Mouse (Mus musculus) G1E (cell line): ENCODE results near the gene Cnot2.

Experiments
- CTCF ChIP-seq: IDR thresholded peaks from 2 replicates; pipeline ENCODE4 v1.5.1; 2012; ENCODE audit warnings: low read depth, low read length, inconsistent platforms, mixed read lengths
- GATA1 ChIP-seq: IDR thresholded peaks from 2 replicates; pipeline ENCODE4 v1.6.1; 2012; ENCODE audit warnings: borderline replicate concordance, low read length, inconsistent platforms, mixed read lengths
- GATA2 ChIP-seq: IDR thresholded peaks from 2 replicates; pipeline ENCODE4 v1.6.1; 2012; ENCODE audit warnings: low read depth, low read length, inconsistent platforms, borderline replicate concordance
- POLR2AphosphoS5 ChIP-seq: IDR thresholded peaks from 2 replicates; pipeline ENCODE4 v1.6.1; 2012; ENCODE audit warnings: low read depth, low read length, inconsistent platforms; ENCODE audit not compliant: insufficient replicate concordance
- TAL1 ChIP-seq: conservative IDR thresholded peaks from 2 replicates; pipeline ENCODE4 v1.6.1; 2012; ENCODE audit warnings: low read depth, low read length, inconsistent platforms, mixed read lengths

DNA sequence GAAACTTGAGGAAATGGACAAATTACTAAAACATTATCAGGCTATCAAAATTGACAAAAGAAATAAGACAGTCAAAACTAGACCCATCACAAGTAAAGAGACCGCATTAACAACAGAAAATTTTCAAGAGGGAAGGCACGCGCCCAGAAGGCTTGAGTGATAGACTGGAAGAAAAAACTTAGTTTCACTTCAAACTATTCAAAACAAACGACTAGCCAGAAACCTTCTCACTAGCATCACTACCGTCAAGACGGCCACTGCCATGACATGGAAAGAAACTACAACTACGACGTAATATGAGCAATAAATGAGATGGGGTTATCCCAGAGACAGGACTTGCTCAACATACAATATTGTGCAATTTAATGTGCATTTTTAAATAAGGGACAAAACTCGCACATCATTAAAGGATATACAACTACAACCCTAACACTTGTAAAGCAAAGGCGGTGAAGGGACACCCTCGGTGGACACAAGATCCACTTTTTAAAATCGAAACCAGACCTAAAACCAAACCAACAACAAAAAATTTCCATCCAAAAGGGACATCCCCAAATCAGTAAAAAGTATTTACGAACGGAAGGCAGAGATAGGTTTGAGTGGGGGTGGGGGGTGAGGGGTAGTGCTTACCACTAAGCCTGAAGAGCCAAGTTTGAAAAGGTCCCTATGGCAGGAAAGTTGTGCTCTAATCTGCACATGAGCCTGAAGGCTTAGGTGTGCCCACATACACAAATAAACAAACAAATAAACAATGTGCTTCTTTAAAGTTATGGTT, 16.3 kb downstream of the Cnot2 start:
- TF ChIP-seq CTCF (no peak), GATA1 (no peak), TAL1 (no peak), GATA2 (no peak), POLR2AphosphoS5 (no peak)
